In the genomic region with DNA sequence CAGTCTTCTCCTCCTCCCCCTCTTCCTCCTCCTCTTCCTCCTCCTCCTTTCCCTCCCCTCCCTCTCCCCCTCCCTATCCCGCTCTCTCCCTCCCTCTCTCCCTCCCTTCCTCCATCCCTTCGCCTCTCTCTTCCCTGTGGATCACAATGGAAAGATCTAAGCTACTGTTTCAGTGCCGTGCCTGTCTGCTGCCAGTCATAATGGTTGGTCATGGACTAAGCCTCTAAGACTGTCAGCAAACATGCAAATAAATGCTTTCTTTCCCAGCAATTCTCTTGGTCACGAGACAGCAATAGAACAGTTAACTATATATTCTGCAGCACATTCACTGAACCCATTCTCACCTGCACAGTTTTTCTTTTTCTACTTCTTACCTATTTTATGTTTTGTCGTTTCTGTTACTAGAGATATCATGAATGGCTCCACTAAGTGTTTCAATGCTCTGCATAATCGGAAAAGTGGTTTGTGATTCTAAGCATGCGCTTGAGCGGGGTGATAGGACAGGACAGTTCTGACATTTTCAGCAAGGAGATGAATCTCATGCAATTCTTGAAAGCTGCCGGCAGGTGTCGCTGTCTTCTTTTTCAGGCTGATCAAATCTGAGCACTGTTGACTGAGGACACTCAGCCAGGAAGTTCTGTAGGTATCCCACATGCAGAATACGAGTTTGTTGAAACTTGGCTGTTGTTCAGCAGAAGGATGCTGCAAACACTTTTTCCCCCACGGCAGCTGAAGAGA, we compare ENCODE assay signal across 8 mouse cellular contexts. TPM values are rescaled to one million over a fixed set of nuclear protein-coding genes. Genes with fewer than 3 reads are reported as not detected.
DNase-seq lines count a peak whose midpoint lies in the region; ATAC-seq lines count a peak whose summit lies in the region.

No protein-coding gene starts in this region.

- no peaks in the 10 kb centered on the region for H3K4me1 ChIP-seq in forebrain, embryonic 16.5 days (replicated peaks; ENCODE audit: control insufficient read depth, insufficient read depth, low read length)
- H3K4me1 ChIP-seq in hindbrain, embryonic 16.5 days (ENCODE audit: control insufficient read depth, insufficient read depth, low read depth, low read length) = no peaks in the 10 kb centered on the region
- peaks cover 9% of the 10 kb centered on the region for H3K4me1 ChIP-seq in liver, embryonic 12.5 days

- H3K36me3 ChIP-seq in forebrain, embryonic 16.5 days (ENCODE audit: control insufficient read depth, insufficient read depth) = no peaks in the 10 kb centered on the region
- no peaks in the 10 kb centered on the region for H3K36me3 ChIP-seq in hindbrain, embryonic 16.5 days (ENCODE audit: control insufficient read depth, insufficient read depth, low read length)
- H3K36me3 ChIP-seq in liver, embryonic 12.5 days = no peaks in the 10 kb centered on the region

- no peak overlapping the region for H3K4me3 ChIP-seq in forebrain, embryonic 16.5 days (replicated peaks; ENCODE audit: low read length)
- no peak overlapping the region for H3K4me3 ChIP-seq in hindbrain, embryonic 16.5 days (ENCODE audit: low read length)
- no peak overlapping the region for H3K4me3 ChIP-seq in liver, embryonic 12.5 days

- H3K9me3 ChIP-seq in forebrain, embryonic 16.5 days (ENCODE audit: control insufficient read depth, low read length) = no peaks in the 10 kb centered on the region
- no peaks in the 10 kb centered on the region for H3K9me3 ChIP-seq in hindbrain, embryonic 16.5 days (ENCODE audit: control insufficient read depth, low read length)
- H3K9me3 ChIP-seq in liver, embryonic 12.5 days (replicated peaks) = no peaks in the 10 kb centered on the region

- H3K9ac ChIP-seq in forebrain, embryonic 16.5 days (replicated peaks; ENCODE audit: low read depth, low read length) = no peak overlapping the region
- H3K9ac ChIP-seq in hindbrain, embryonic 16.5 days (ENCODE audit: low read depth, low read length) = no peak overlapping the region
- H3K9ac ChIP-seq in liver, embryonic 12.5 days = no peak overlapping the region

- no peak overlapping the region for H3K27ac ChIP-seq in forebrain, embryonic 16.5 days (ENCODE audit: low read length)
- no peak overlapping the region for H3K27ac ChIP-seq in hindbrain, embryonic 16.5 days (ENCODE audit: low read depth, low read length)
- H3K27ac ChIP-seq in liver, embryonic 12.5 days = no peak overlapping the region

- no peaks in the 10 kb centered on the region for H3K27me3 ChIP-seq in forebrain, embryonic 16.5 days (replicated peaks; ENCODE audit: control insufficient read depth, insufficient read depth, low read length)
- H3K27me3 ChIP-seq in hindbrain, embryonic 16.5 days (replicated peaks; ENCODE audit: control insufficient read depth, insufficient read depth, low read length) = no peaks in the 10 kb centered on the region
- no peaks in the 10 kb centered on the region for H3K27me3 ChIP-seq in liver, embryonic 12.5 days (replicated peaks)

- 25% methylated on average over 12 of the region's 12 CpGs for WGBS in forebrain, embryonic 16.5 days
- 25% methylated on average over 12 of the region's 12 CpGs for WGBS in hindbrain, embryonic 16.5 days
- WGBS in liver, embryonic 12.5 days (ENCODE audit: insufficient replicate concordance) = 24% methylated on average over 12 of the region's 12 CpGs

- peak; percentile 60 for DNase-seq in urinary bladder, postnatal 25 days (ENCODE audit: low spot score)
- no peak for DNase-seq in urinary bladder, adult 2 months (ENCODE audit: low spot score)
- peak; percentile 66 to 73 for DNase-seq in cerebellum, adult 18-20 months
- peak; percentile 86 for DNase-seq in naive thymus-derived CD4-positive, alpha-beta T cell, adult 2 months (ENCODE audit: low read depth)
- peak; percentile 62 for DNase-seq in telencephalon, adult 2 months (ENCODE audit: low read depth, low spot score)

- peak overlapping the region; percentile 13; the same call in 1 of the 2 replicates for H3K4me2 ChIP-seq in forebrain, embryonic 16.5 days (ENCODE audit: low read length)
- H3K4me2 ChIP-seq in hindbrain, embryonic 16.5 days (ENCODE audit: low read length) = peak overlapping the region; percentile 22; the same call in 1 of the 2 replicates
- no peak overlapping the region for H3K4me2 ChIP-seq in liver, embryonic 12.5 days

- peak; percentile 76 for ATAC-seq in forebrain, embryonic 16.5 days
- ATAC-seq in hindbrain, embryonic 16.5 days = 0 out of 2 replicates have a peak, but pooled peaks have one; percentile 68
- peak; percentile 63 for ATAC-seq in liver, embryonic 12.5 days

RNA-seq across cellular contexts. Expression of a gene that starts 17.5 kb away (rescaled TPM):
- 28.5 and 33.4 TPM in 2 replicates for polyA plus RNA-seq in urinary bladder, adult 2 months (2012; rRNA removed)
- polyA plus RNA-seq in forebrain, embryonic 16.5 days (2015; fragmentation: Nextera tagmentation; extraction: Ambion mirVana) = 68.0 and 70.6 TPM in 2 replicates
- 50.8 and 56.3 TPM in 2 replicates for polyA plus RNA-seq in hindbrain, embryonic 16.5 days (2015; fragmentation: Nextera tagmentation; extraction: Ambion mirVana)
- polyA plus RNA-seq in liver, embryonic 12.5 days (2016; fragmentation: Nextera tagmentation; extraction: Ambion mirVana) = 13.8 and 14.5 TPM in 2 replicates

RNA-seq across cellular contexts. Expression of a gene that starts 39.2 kb away (rescaled TPM):
- polyA plus RNA-seq in urinary bladder, adult 2 months (2012; rRNA removed) = 140 and 146 TPM in 2 replicates
- polyA plus RNA-seq in forebrain, embryonic 16.5 days (2015; fragmentation: Nextera tagmentation; extraction: Ambion mirVana) = 269 and 308 TPM in 2 replicates
- 254 and 258 TPM in 2 replicates for polyA plus RNA-seq in hindbrain, embryonic 16.5 days (2015; fragmentation: Nextera tagmentation; extraction: Ambion mirVana)
- polyA plus RNA-seq in liver, embryonic 12.5 days (2016; fragmentation: Nextera tagmentation; extraction: Ambion mirVana) = 103 TPM in 2 replicates
